Mouse (Mus musculus) brown adipose tissue, adult 24 weeks (tissue): ENCODE measurements around the gene Tep1. TPM values are rescaled to one million over a fixed set of nuclear protein-coding genes. Genes with fewer than 3 reads are reported as not detected.
A peak's percentile ranks its signal among the peaks of the same experiment; 100 is the strongest.
"Not testable (repeated sequence)": the region's sequence is repeated elsewhere in the genome, so short reads cannot be mapped to it uniquely, and the experiment has no call there.

Experiments used
- H3K27ac ChIP-seq: fragments of 200-500 bp; replicated peaks from 2 replicates; pipeline ENCODE4 v1.5.1; 2012; ENCODE audit warnings: low read depth, mild to moderate bottlenecking, low read length
- H3K4me1 ChIP-seq: fragments of 200-500 bp; 2 replicates; pipeline ENCODE4 v1.6.1; 2012; ENCODE audit warnings: low read length, mixed read lengths; ENCODE audit not compliant: control insufficient read depth, insufficient read depth, insufficient read length
- H3K4me3 ChIP-seq: fragments of 200-500 bp; 2 replicates; pipeline ENCODE4 v1.5.1; 2012; ENCODE audit warnings: low read depth, mild to moderate bottlenecking, low read length, moderate library complexity; ENCODE audit not compliant: insufficient read depth
- polyA plus RNA-seq: library from polyadenylated mRNA; stranded (reverse); fragments of >200 nt; gene quantifications from 2 replicates; pipeline ENCODE4 v1.2.4, GENCODE M21; 2012; ENCODE audit not compliant: missing spikeins, insufficient read depth, insufficient read length

Gene Tep1
- polyA plus RNA-seq, 1 experiment: 29.1 TPM

DNA sequence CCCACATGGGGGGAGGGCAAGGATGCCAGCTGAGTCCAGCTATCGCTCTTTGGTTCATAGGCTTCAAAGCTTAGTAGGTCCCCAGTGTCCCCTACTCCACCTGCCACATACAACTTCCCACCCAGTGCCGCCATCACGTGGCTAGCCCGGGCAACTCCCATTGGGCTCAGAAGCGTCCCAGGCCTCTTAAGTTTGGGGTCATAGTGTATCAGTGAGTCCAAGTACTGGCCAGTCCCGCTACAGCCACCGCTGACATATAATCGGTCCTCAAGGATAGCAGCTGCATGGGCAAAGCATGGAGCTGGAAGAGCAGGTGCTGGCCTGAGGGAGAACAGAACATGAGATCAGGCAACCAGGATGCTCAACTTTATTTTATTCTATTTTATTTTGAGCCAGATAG is 21.3 kb upstream of the Tep1 start:
- no peak overlapping the region for H3K4me3 ChIP-seq

DNA sequence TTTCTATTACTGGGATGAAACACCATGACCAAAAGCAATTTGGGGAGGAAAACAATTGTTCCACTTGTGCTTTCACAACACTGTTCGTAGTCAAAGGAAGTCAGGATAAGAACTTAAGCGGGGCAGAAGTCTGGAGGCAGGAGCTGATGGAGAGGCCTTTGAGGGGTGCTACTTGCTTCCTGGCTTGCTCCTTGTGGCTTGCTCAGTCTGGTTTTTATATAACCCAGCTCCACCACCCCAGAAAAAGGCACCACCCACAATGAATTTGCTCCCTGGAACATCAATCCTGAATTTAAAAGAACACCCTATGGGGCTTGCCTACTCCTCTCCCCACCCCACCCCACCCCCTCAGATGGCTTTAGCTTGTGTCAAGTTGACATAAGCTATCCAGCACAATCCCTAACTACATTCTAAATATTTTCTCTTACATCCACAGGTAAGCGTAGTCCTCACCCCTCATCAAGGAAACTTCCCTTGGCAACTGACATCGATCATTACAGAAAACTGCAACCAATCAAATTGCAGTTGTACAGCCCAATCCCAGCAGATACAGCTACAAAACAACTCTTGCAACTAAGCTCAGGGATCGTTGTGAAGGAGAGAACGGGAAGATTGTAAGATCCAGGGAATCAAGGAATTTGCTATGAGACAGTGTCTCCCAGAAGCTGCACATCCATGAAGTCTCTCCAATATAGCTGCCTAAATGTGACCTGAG is 6.0 kb upstream of the Tep1 start:
- Histone ChIP-seq H3K27ac (no peak overlapping the region; the same call in 1 of the 2 replicates), H3K4me3 (no peak overlapping the region)

More for the DNA sequence above, 21.3 kb upstream of the Tep1 start:
- H3K27ac ChIP-seq: no peak overlapping the region
- 0 out of 2 replicates have a peak, but pooled peaks cover 3% of the 10 kb centered on the region for H3K4me1 ChIP-seq

DNA sequence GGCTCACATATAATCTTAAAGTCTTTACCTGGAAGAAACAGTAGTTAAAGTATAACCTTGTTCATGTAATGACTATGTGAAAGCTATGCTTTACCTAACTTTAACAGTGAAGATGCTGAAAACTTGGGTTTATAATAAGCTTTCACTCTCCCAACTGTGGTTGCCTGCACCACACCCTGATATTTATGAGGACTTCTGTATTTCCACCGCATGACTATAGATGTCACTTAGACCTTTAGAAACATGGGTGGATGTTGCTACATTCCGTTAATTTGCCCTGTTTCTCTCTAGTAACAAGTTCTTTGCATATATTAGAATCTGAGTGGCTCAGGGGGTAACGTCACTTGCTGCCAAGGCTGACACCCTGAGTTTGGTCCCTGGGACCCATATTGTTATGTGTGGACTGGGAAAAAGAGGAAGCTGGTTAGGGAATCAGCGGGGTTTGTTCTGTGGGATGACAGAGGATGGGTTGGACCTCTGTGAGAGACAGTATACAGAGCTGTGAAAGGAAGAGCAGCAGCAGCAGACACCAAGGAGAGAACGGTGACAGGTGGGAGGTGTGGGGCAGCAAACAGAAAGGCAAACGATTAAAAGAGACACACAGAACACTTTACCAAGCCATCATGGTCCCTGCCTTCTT is 5.4 kb upstream of the Tep1 start:
- Histone ChIP-seq H3K27ac (peak overlapping the region; percentile 6; the same call in 1 of the 2 replicates), H3K4me1 (no peaks in the 10 kb centered on the region), H3K4me3 (no peak overlapping the region)

More for the DNA sequence above, 6.0 kb upstream of the Tep1 start:
- H3K4me1 ChIP-seq: no peaks in the 10 kb centered on the region

DNA sequence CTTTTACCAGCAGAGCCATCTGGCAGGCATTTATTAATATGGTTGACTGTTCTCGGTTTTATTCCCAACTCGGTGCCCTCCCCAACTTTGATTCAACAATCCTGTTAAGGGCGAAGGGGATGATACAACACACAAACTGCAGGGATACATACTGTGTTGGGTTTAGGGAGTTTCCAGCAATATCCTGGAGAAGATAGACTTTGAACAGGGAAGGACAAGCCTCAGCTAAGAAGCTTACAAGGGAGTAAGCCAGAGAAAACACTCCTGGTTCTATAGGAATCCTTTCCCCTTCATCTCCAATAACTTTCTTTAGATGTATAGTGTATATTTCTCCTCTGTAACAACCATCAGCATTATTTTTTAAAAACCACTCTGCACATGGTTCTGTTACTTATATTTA is 4.8 kb upstream of the Tep1 start:
- Histone ChIP-seq H3K4me1 (no peaks in the 10 kb centered on the region), H3K27ac (no peak overlapping the region), H3K4me3 (no peak overlapping the region)

DNA sequence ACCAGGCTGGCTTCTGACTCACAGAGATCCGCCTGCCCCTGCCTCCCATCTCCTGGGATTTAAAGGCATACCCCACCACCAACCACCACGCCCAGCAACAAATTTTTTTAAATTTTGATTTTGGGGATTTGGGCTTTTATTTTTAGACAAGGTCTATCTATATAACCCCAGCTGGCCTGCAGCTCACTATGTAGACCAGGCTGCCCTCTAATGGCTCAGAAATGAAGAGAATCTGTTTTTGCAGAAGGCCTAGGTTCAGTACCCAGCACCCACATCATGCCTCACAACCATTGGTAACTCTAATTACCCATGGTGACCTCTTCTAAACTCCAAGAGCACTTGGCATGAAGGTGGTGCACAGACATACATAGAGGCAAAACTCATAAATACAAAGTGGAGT is 924 bp upstream of the Tep1 start:
- H3K27ac ChIP-seq: no peak overlapping the region
- no peaks in the 10 kb centered on the region for H3K4me1 ChIP-seq
- H3K4me3 ChIP-seq: no peak overlapping the region

DNA sequence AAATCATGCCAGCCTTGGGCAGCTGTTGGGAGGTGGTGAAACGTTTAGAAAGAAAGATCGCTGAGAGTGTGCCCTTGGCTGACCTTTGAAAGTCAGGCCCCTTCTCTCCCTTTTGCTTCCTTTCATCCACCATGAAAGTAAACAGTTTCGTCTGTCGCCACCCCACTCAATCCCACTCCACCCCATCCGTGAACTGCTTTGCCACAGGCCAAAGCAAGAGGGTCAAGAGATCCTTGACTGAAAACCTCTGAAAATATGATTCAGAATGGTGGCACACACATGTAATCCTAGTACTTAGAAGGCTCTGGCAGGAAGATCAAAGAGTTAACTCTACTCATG is 414 bp upstream of the Tep1 start:
- Histone ChIP-seq H3K4me3 (peak overlapping the region; percentile 78), H3K4me1 (no peaks in the 10 kb centered on the region), H3K27ac (peak overlapping the region; percentile 93)

DNA sequence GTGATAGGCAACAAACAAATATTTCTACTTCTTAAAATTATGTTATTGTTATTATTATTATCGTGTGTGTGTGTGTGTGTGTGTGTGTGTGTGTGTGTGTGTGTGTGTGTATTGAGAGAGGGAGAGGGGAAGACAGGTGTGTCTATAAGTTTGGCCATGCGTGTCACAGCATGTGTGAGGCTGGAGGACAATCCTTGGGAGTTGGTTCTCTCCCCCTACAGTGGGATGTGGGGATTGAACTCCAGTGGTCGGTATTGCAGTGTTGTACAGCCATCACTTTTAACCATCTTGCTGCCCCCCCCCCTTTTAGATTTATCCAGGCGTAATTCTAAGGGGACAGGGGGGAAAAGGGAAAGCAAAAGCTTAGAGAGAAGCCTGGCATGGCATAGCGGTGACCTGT is 1.7 kb downstream of the Tep1 start:
- Histone ChIP-seq H3K4me3 (no peak overlapping the region), H3K27ac (no peak overlapping the region), H3K4me1 (no peaks in the 10 kb centered on the region)

DNA sequence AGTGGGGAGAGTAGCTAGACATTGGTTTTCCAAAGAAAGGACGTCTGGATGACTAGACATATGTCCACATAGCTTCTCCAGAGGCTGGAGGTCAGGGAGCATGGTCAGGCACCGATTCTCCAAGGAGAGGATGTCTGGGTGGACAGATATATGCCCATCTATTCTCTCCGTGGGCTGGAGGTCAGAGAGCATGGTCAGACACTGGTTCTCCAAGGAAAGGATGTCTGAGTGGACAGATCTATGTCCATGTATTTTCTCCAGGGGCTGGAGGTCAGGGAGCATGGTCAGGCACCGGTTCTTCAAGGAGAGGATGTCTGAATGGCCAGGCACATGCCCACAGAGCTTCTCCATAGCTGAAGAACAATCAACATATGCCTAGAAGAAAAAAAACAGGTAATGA is 2.1 kb downstream of the Tep1 start:
- no peak overlapping the region for H3K27ac ChIP-seq

DNA sequence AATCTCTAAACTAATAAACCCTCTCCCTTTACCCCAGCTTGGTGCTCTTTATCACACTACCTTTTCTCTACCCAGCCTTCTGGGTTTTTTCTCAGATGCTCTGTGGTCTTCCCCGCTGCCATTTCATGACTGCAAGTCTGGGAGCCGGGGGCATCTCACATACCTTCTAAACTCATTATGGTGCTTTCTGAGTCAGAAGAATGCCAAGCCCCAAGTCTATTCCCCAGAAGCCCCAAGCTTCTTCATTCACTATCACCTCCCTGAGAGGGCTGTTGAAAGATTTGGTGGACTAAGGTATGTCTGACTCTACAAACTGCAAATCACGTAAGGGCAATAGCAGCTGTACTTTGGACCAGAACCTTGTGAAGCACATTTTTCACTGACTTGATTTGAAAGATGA is 3.4 kb downstream of the Tep1 start:
- no peaks in the 10 kb centered on the region for H3K4me1 ChIP-seq
- no peak overlapping the region for H3K27ac ChIP-seq
- no peak overlapping the region for H3K4me3 ChIP-seq

More for the DNA sequence above, 2.1 kb downstream of the Tep1 start:
- Histone ChIP-seq H3K4me3 (no peak overlapping the region), H3K4me1 (no peaks in the 10 kb centered on the region)

DNA sequence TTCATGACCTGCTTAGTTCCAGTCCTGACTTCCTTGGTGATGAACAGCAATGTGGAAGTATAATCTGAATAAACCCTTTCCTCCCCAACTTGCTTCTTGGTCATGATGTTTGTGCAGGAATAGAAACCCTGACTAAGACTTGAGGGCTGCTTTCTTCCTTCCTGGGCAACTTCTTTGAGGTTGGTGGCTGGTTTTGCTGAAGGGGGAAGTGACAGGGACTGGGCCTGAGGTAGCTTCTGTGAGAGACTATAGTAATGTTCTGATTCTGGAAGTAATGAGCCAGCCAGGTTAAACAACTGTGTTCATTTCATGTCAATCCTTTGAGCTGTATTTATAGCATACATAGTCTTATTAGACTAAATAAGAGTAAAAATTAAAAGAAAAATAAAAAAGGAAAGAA is 5.4 kb downstream of the Tep1 start:
- not testable (repeated sequence) for H3K4me1 ChIP-seq, H3K27ac ChIP-seq, H3K4me3 ChIP-seq

DNA sequence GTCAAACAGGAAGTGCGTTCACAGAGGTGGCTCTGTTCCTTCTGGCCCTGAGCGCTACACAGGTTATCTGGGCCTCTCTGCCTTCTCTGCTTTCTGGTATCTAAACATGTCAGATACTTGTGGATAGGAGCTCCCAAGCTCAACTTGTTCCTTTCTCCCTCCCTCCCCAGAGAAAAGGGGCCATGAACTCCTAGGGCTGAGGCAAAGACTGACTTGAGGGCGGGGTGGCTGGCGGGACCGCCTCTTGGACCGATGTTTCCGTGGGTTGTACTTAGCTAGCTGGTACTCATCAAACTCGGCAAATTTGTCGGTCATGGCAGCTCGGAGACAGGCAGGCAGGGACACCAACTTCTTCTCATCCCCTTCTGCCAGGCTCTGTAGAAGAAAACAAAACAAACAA is 7.7 kb downstream of the Tep1 start:
- Histone ChIP-seq H3K27ac (no peak overlapping the region), H3K4me1 (no peaks in the 10 kb centered on the region), H3K4me3 (no peak overlapping the region)

DNA sequence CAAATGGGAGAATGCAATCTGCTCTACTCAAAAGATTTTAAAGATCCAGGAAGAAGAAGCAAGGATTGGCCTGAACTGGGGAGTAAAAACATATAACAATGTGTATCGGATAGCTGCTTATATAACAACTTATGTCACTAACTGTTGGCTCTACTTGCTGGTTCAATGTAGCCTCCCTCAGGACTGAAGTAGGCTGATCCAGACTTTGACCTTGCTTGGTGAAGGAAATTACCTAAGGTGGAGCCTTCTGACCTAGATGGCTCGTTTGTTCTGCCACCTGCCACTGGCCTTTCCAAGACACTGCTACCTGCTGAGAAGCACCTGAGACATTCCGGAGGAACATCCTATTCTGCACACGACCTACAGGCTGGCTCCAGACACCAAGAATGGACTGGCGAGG is 14.6 kb downstream of the Tep1 start:
- Histone ChIP-seq H3K4me1 (peaks cover 5% of the 10 kb centered on the region; the same call in 1 of the 2 replicates), H3K27ac (no peak overlapping the region), H3K4me3 (no peak overlapping the region)

DNA sequence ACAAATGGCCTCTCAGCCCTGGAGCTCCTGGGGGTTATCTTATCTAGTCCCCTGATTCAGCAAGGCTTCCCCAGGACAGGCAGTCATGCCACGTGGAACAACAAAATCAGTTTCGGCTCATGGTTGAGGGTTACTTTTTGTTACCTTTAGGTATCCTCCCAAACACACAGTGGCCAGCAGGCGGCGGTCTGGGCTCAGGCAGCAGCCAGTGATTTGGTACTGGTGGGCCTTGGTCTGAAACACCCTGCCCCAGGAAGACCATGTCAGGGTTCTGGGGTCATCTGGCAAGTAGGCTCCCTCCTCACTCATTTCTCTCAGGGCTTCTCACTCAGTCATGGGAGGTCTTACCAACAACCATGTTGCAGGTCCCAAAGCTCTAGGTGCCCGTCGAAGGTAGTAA is 33.1 kb downstream of the Tep1 start:
- no peak overlapping the region for H3K4me3 ChIP-seq
- no peak overlapping the region for H3K27ac ChIP-seq
- H3K4me1 ChIP-seq: no peaks in the 10 kb centered on the region

DNA sequence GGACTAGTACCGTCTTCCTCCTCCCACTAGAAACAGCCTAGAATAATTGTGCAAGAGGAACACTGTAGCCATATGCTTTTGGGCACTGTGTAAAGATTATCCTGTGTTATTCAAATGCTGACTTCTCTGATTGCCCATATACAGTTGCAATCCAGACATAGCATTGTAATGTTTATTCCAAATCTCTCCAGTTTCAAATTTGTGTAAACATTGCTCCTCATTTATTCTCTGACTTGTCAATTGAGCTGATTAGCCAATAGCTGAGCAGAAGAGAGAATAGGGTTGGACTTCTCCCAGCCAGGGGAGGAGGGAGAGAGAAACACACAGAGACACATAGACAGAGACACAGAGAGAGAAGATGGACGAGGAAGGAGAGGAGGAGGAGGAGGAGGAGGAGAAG is 35.9 kb downstream of the Tep1 start:
- peak overlapping the region; percentile 9 for H3K27ac ChIP-seq
- H3K4me1 ChIP-seq: no peaks in the 10 kb centered on the region
- H3K4me3 ChIP-seq: no peak overlapping the region

DNA sequence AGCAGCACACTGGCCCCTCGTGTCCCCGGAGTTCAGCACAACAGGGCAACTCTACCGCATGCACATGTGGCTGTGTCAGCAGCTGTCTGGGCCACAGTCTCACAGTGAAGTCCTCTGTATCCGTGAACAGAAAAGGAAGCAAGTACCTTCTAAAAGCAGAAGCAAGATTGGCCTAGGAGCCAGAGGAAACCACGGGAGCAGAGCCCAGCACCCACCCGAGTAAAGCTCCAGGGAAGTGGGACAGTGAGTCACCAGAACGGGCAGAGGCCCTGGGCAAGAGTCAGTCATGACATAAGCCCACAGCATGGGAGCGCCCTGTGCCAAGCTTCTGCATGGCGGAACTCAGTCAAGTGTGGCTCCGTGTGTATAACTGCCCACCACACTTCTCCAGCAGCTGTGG is 36.4 kb downstream of the Tep1 start:
- Histone ChIP-seq H3K27ac (peak overlapping the region; percentile 9), H3K4me1 (no peaks in the 10 kb centered on the region)

DNA sequence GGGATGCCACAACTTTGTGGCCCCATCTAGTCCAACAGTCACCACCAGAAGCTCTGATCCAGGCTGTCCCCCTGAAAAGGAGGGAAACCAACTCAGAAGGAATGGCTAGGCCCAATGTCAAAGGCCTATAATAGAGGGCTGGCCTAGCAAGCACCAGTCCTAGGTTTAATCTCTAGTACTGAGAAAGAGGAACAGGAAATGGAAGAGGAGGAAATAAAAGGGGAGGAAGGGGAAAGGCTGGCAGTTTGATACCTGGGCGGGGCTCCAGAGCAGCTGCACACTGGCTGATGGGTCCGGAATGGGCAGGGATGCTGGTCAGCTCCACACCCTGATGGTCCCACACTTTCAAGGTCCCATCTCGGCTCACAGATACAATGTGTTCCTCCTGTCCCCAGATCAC is 40.5 kb downstream of the Tep1 start:
- Histone ChIP-seq H3K27ac (no peak overlapping the region; the same call in 1 of the 2 replicates), H3K4me1 (no peaks in the 10 kb centered on the region), H3K4me3 (peak overlapping the region; percentile 19)

More for the DNA sequence above, 36.4 kb downstream of the Tep1 start:
- H3K4me3 ChIP-seq: no peak overlapping the region
